Mouse (Mus musculus) subcutaneous adipose tissue, adult 2 months (tissue): Measurements from ENCODE around the gene Defb46. TPM values are rescaled to one million over a fixed set of nuclear protein-coding genes. Genes with fewer than 3 reads are reported as not detected.

Experiments
- polyA plus RNA-seq: library from polyadenylated mRNA; depleted of rRNA; stranded (reverse); fragments of >200 nt; gene quantifications from 2 replicates; pipeline ENCODE4 v1.2.3, GENCODE M21; 2012; ENCODE audit warnings: low replicate concordance; rRNA removed

Defb46 gene
- polyA plus RNA-seq, result not detected in 2 replicates

DNA sequence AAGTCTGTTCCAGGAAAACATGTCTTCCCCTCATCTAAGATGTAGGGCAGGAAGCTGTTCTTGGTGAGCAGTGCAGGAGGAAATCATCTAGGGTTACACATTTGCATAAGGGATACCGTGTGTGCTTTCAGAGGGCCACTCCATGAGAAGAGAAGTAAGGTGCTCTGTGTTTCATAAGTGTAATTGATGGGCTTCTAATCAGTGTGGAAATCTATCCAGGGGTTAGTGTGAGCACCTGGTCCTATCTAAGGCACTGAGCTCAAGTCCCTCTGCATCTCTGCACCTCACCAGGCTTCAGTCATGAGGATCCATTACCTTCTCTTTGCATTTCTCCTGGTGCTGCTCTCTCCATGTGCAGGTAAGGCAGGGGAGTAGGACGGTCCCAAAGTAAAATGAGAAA lies at the start of gene Defb46:
Defb46 (plus strand) TSS at position 301 of the 400 bp plus-strand sequence.

GRCm38 (mm10) chr8:19225161-19225560 lies 14.6 kb upstream of the Defb46 start, which contains the start of gene Defb6:
Gene Defb6, plus strand, starts transcription at chr8:19225478.

GRCm38 (mm10) chr8:19247280-19247679 lies 7.6 kb downstream of the Defb46 start, which contains the start of gene Defb5:
Gene Defb5, plus strand, starts transcription at chr8:19247580.

Other genes with a start within 250 kb of the Defb46 start
- gene Defb37, start 248.9 kb upstream of the Defb46 start, polyA plus RNA-seq, result not detected in 2 replicates
- gene Defb38, start 213.3 kb upstream of the Defb46 start, polyA plus RNA-seq, result not detected in 2 replicates
- not detected in 2 replicates for gene Defb39, start 175.1 kb upstream of the Defb46 start, polyA plus RNA-seq
- 0.28 TPM in 1 of 2 replicates, not detected in the other for gene Defb12, start 125.1 kb upstream of the Defb46 start, polyA plus RNA-seq
- not detected in 2 replicates for gene Defb34, start 116.2 kb upstream of the Defb46 start, polyA plus RNA-seq
- gene Gm45826, start 99.1 kb upstream of the Defb46 start, polyA plus RNA-seq, result not detected in 2 replicates
- gene Defb14, start 45.6 kb upstream of the Defb46 start, polyA plus RNA-seq, result not detected in 2 replicates
- gene Defb4, start 41.2 kb upstream of the Defb46 start, polyA plus RNA-seq, result not detected in 2 replicates
- gene Defb6, start 14.4 kb upstream of the Defb46 start, polyA plus RNA-seq, result not detected in 2 replicates
- not detected in 2 replicates for gene Defb5, start 7.7 kb downstream of the Defb46 start, polyA plus RNA-seq
- gene Defb3, start 53.4 kb downstream of the Defb46 start, polyA plus RNA-seq, result not detected in 2 replicates
- gene Defb8, start 207.7 kb downstream of the Defb46 start, polyA plus RNA-seq, result not detected in 2 replicates